Mouse (Mus musculus): ENCODE results near the gene Nanos1.

- TF ChIP-seq KAT2A (IDR thresholded peaks at IDR 0.05; ENCODE audit: insufficient replicate concordance, low read length) = no peak
- TF ChIP-seq POLR2AphosphoS2 (IDR thresholded peaks at IDR 0.05; ENCODE audit: low read depth, low read length) = no peak
- TF ChIP-seq ZC3H11A (IDR thresholded peaks at IDR 0.05; ENCODE audit: low read depth, low read length) = no peak
- no peak for TF ChIP-seq CTCF (conservative IDR thresholded peaks at IDR 0.05 in 1 of 2, IDR thresholded peaks at IDR 0.05 in 1 of 2; ENCODE audit: low read depth in 2 of 2, low read length in 2 of 2)
- TF ChIP-seq RCOR1 (conservative IDR thresholded peaks at IDR 0.05; ENCODE audit: low read depth, low read length) = no peak
- TF ChIP-seq USF1 (IDR thresholded peaks at IDR 0.05; ENCODE audit: low read depth, low read length) = no peak
- TF ChIP-seq GABPA (IDR thresholded peaks at IDR 0.05; ENCODE audit: insufficient replicate concordance, low read depth, low read length) = no peak
- TF ChIP-seq HCFC1 (IDR thresholded peaks at IDR 0.05; ENCODE audit: low read depth, low read length) = no peak
- TF ChIP-seq EP300 (IDR thresholded peaks at IDR 0.05; ENCODE audit: low read length) = no peak
- TF ChIP-seq NRF1 (IDR thresholded peaks at IDR 0.05; ENCODE audit: low read depth, low read length) = no peak
- TF ChIP-seq JUND (conservative IDR thresholded peaks at IDR 0.05; ENCODE audit: low read depth, low read length) = no peak
- no peak for TF ChIP-seq MYC (IDR thresholded peaks at IDR 0.05; ENCODE audit: low read depth, low read length)
- no peak for TF ChIP-seq JUN (IDR thresholded peaks at IDR 0.05; ENCODE audit: insufficient read depth, low read depth, low read length)
- TF ChIP-seq NELFE (IDR thresholded peaks at IDR 0.05; ENCODE audit: low read depth, low read length) = no peak
Measured at GRCm38 (mm10) chr19:60710196-60710595, 45.6 kb upstream of the Nanos1 start.

Measured in CH12.LX (cell line).